Mouse (Mus musculus): ENCODE results near the gene Gm13030.
"Not testable (repeated sequence)": the region's sequence is repeated elsewhere in the genome, so short reads cannot be mapped to it uniquely, and the experiment has no call there.

Gene Gm13030

GRCm38 (mm10) chr4:138866413-138866812 is 7.4 kb downstream of the Gm13030 start:
- peak in 1 of 2 experiments; percentile 75 for DNase-seq (ENCODE audit: low spot score in 2 of 2)

- no peak for DNase-seq (ENCODE audit: low spot score in 2 of 2)
Measured at GRCm38 (mm10) chr4:138865991-138866390, 7.8 kb downstream of the Gm13030 start.

GRCm38 (mm10) chr4:138865092-138865491 is 8.7 kb downstream of the Gm13030 start:
- no peak for DNase-seq (ENCODE audit: low spot score in 2 of 2)

- DNase-seq (ENCODE audit: low spot score in 2 of 2), result no peak
Measured at GRCm38 (mm10) chr4:138863344-138863998, 10.3 kb downstream of the Gm13030 start, which contains the start of gene Pla2g5. Pla2g5 (minus strand) TSS chr4:138863482.

- no peak for DNase-seq (ENCODE audit: low spot score in 2 of 2)
Measured at GRCm38 (mm10) chr4:138859728-138860127, 14.0 kb downstream of the Gm13030 start.

GRCm38 (mm10) chr4:138859245-138859644 is 14.5 kb downstream of the Gm13030 start:
- DNase-seq (ENCODE audit: low spot score in 2 of 2), result no peak

GRCm38 (mm10) chr4:138858446-138858845 is 15.3 kb downstream of the Gm13030 start:
- DNase-seq (ENCODE audit: low spot score in 2 of 2), result no peak

GRCm38 (mm10) chr4:138857576-138857975 is 16.2 kb downstream of the Gm13030 start:
- DNase-seq (ENCODE audit: low spot score in 2 of 2), result no peak

GRCm38 (mm10) chr4:138856491-138856890 is 17.3 kb downstream of the Gm13030 start:
- peak in 1 of 2 experiments; percentile 28 for DNase-seq (ENCODE audit: low spot score in 2 of 2)

- DNase-seq (ENCODE audit: low spot score in 2 of 2), result no peak
Measured at GRCm38 (mm10) chr4:138855092-138855632, 18.6 kb downstream of the Gm13030 start.

- no peak for DNase-seq (ENCODE audit: low spot score in 2 of 2)
Measured at GRCm38 (mm10) chr4:138852961-138853360, 20.8 kb downstream of the Gm13030 start.

GRCm38 (mm10) chr4:138851463-138851862 is 22.3 kb downstream of the Gm13030 start:
- peak; percentile 24 to 56 for DNase-seq (ENCODE audit: low spot score in 2 of 2)

GRCm38 (mm10) chr4:138841386-138841785 is 32.4 kb downstream of the Gm13030 start:
- DNase-seq (ENCODE audit: low spot score in 2 of 2), result no peak

GRCm38 (mm10) chr4:138840726-138841125 is 33.0 kb downstream of the Gm13030 start:
- DNase-seq (ENCODE audit: low spot score in 2 of 2), result no peak

GRCm38 (mm10) chr4:138839806-138840205 is 34.0 kb downstream of the Gm13030 start:
- no peak for DNase-seq (ENCODE audit: low spot score in 2 of 2)

GRCm38 (mm10) chr4:138827147-138827546 is 46.6 kb downstream of the Gm13030 start:
- no peak for DNase-seq (ENCODE audit: low spot score in 2 of 2)

GRCm38 (mm10) chr4:138825751-138826567 is 47.8 kb downstream of the Gm13030 start:
- DNase-seq (ENCODE audit: low spot score in 2 of 2), result no peak

- no peak for DNase-seq (ENCODE audit: low spot score in 2 of 2)
Measured at GRCm38 (mm10) chr4:138824660-138825059, 49.1 kb downstream of the Gm13030 start.

- DNase-seq (ENCODE audit: low spot score in 2 of 2), result not testable (repeated sequence)
Measured at GRCm38 (mm10) chr4:138824161-138824560, 49.6 kb downstream of the Gm13030 start.

GRCm38 (mm10) chr4:138821036-138821435 is 52.7 kb downstream of the Gm13030 start:
- DNase-seq (ENCODE audit: low spot score in 2 of 2), result no peak

Measured in heart, adult 9 months (tissue).